In genomic region chr15:41977649-41978231, GRCm38 (mm10) we compare ENCODE assay signal across 11 mouse cellular contexts.
DNase-seq lines count a peak whose midpoint lies in the region; ATAC-seq and TF ChIP-seq lines count a peak whose summit lies in the region.
"Had no signal": no experiment of that assay in that cellular context is flagged by ENCODE, and none has a peak within 500 bp of the region (broad histone marks: within the 10 kb centered on the region; RNA-seq: fewer than 3 reads in every experiment).

No protein-coding gene starts in this region.

- TF ChIP-seq POLR2A in lung, adult 2 months (IDR thresholded peaks at IDR 0.05; ENCODE audit: borderline replicate concordance, extremely low read depth, low read depth, low read length): no peak

- no peaks in the 10 kb centered on the region for H3K9me3 ChIP-seq in stomach, postnatal 0 days (ENCODE audit: control insufficient read depth, low read length)

- no peak for TF ChIP-seq CTCF in gastrocnemius, adult 2 months (IDR thresholded peaks at IDR 0.05)
- no peak for TF ChIP-seq CTCF in lung, adult 2 months (IDR thresholded peaks at IDR 0.05; ENCODE audit: insufficient read depth, low read length)
- no peak for TF ChIP-seq CTCF in stomach, postnatal 0 days (IDR thresholded peaks at IDR 0.05; ENCODE audit: low read depth)

- 61% methylated on average over 12 of the region's 12 CpGs for WGBS in lung, adult 2 months
- 76% methylated on average over 12 of the region's 12 CpGs for WGBS in stomach, postnatal 0 days

- H3K4me1 ChIP-seq in lung, adult 2 months (ENCODE audit: control insufficient read depth, insufficient read depth, low read length): no peaks in the 10 kb centered on the region
- H3K4me1 ChIP-seq in stomach, postnatal 0 days (replicated peaks; ENCODE audit: control insufficient read depth, insufficient read depth): no peaks in the 10 kb centered on the region

- no peak for TF ChIP-seq EP300 in stomach, postnatal 0 days (optimal IDR thresholded peaks at IDR 0.05)

- DNase-seq in gastrocnemius, adult 2 months: peak; percentile 22
- no peak for DNase-seq in gastrocnemius, adult 8-10 months (ENCODE audit: low spot score in 2 of 2)
- DNase-seq in lung, postnatal 10 days: peak; percentile 5
- no peak for DNase-seq in lung, adult 2 months
- DNase-seq in cerebellum, adult 11 months: peak; percentile 33
- peak; percentile 68 for DNase-seq in gonadal fat pad, adult 2 months (ENCODE audit: low read depth)
- DNase-seq in stomach, postnatal 0 days (ENCODE audit: low spot score): no peak
- DNase-seq in kidney, adult 18-20 months: no peak
- DNase-seq: lung, embryonic 14.5 days; thymus, adult 18-20 months had no signal

- H3K36me3 ChIP-seq in stomach, postnatal 0 days (ENCODE audit: control insufficient read depth, insufficient read depth, low read length): no peaks in the 10 kb centered on the region

- intact Hi-C loops in gastrocnemius, adult 2 months (cut with DNase I): no loop called here

- no peak overlapping the region for H3K9ac ChIP-seq in stomach, postnatal 0 days (ENCODE audit: low read length)
- H3K9ac ChIP-seq: lung, embryonic 14.5 days had no signal

- no peak for ATAC-seq in stomach, postnatal 0 days (ENCODE audit: low FRiP score, low TSS enrichment)

- no peak overlapping the region for H3K4me2 ChIP-seq in stomach, postnatal 0 days (replicated peaks; ENCODE audit: low read depth)
- H3K4me2 ChIP-seq: lung, embryonic 14.5 days had no signal

- no peaks in the 10 kb centered on the region for H3K27me3 ChIP-seq in stomach, postnatal 0 days (ENCODE audit: control insufficient read depth, insufficient read depth, low read length)

- no peak overlapping the region for H3K27ac ChIP-seq in gastrocnemius, adult 2 months
- no peak overlapping the region for H3K27ac ChIP-seq in stomach, postnatal 0 days (replicated peaks)
- H3K27ac ChIP-seq: kidney, postnatal 0 days had no signal

- H3K4me3 ChIP-seq in gastrocnemius, adult 2 months: no peak overlapping the region
- no peak overlapping the region for H3K4me3 ChIP-seq in lung, adult 2 months (replicated peaks; ENCODE audit: extremely low read depth, low read depth, low read length)
- no peak overlapping the region for H3K4me3 ChIP-seq in stomach, postnatal 0 days (ENCODE audit: low read depth, low read length)

Comparison
In these comparisons a context has a peak if more than half of its experiments do, and no peak if none do; other contexts are left out.
1. DNase-seq: peak in gastrocnemius, adult 2 months (single experiment), lung, postnatal 10 days (single experiment), cerebellum, adult 11 months (single experiment) and gonadal fat pad, adult 2 months (single experiment); none in gastrocnemius, adult 8-10 months (0 of 2), lung, adult 2 months (single experiment), stomach, postnatal 0 days (single experiment) and kidney, adult 18-20 months (single experiment).